Mouse (Mus musculus): Measurements from ENCODE around the gene Gm49320. TPM values are rescaled to one million over a fixed set of nuclear protein-coding genes. Genes with fewer than 3 reads are reported as not detected.

Gene Gm49320
- 0.59 and 1.00 TPM in 2 replicates for polyA plus RNA-seq (2014; fragmentation: Nextera tagmentation; extraction: Ambion mirVana)

DNA sequence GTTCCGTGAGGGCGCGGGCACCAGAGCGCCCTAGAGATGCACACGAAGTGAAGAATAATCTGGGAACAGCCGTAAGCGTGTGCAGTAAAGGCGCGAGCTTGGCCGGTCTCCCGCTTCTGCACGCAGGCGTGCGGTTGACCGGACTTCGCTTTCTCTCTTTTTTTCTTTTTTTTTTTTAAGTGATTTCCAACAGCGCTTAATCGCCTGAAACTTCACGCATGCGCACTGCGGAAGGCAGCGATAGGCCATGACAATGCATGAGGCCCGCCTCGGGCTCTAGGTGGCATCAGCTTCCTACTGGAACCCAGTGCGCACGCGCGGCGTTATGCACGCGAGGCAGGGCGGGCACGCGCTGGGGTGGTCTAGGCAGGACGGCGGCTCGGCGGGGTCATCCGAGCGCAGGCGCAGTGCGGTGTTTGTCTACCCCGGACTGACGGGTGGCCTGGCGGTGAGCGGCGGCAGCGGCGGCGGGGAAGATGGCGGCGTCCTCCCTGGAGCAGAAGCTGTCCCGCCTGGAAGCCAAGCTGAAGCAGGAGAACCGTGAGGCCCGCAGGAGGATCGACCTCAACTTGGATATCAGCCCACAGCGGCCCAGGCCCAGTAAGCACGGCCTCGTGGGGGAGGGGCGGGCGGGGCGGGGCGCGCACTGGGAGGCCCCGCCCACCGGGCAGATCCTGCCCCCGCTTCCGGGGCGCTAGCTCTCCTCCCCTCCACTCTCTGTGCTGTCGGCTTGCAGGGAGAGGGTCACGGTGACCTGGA lies at the start of gene Gm49320, which contains the start of gene Map2k7:
Gene Gm49320 (plus strand): TSS at position 432 of the 759 bp plus-strand sequence.
Gene Map2k7 (plus strand): TSS at position 307 of the 759 bp plus-strand sequence.
- Histone ChIP-seq H3K4me2 (peak within 1 kb of the TSS; percentile 88), H3K36me3 (ENCODE audit: control insufficient read depth, insufficient read depth, low read length) (peaks cover 5% of the 10 kb centered on the region; the same call in 1 of the 2 replicates), H3K9ac (ENCODE audit: low read length) (peak within 1 kb of the TSS; percentile 86), H3K4me3 (ENCODE audit: low read depth, low read length) (peak within 1 kb of the TSS; percentile 80), H3K27me3 (ENCODE audit: control insufficient read depth, insufficient read depth, low read length) (no peaks in the 10 kb centered on the region), H3K4me1 (ENCODE audit: control insufficient read depth, insufficient read depth, low read length) (peaks cover 16% of the 10 kb centered on the region), H3K9me3 (ENCODE audit: control insufficient read depth, low read length) (no peaks in the 10 kb centered on the region), H3K27ac (ENCODE audit: low read depth, low read length) (peak within 1 kb of the TSS; percentile 92)
- ATAC-seq (ENCODE audit: low FRiP score) = peak; percentile 95
- DNase-seq (ENCODE audit: low spot score, missing footprints) = peak; percentile 100
- under 1% methylated on average over 66 of the region's 71 CpGs for WGBS

DNA sequence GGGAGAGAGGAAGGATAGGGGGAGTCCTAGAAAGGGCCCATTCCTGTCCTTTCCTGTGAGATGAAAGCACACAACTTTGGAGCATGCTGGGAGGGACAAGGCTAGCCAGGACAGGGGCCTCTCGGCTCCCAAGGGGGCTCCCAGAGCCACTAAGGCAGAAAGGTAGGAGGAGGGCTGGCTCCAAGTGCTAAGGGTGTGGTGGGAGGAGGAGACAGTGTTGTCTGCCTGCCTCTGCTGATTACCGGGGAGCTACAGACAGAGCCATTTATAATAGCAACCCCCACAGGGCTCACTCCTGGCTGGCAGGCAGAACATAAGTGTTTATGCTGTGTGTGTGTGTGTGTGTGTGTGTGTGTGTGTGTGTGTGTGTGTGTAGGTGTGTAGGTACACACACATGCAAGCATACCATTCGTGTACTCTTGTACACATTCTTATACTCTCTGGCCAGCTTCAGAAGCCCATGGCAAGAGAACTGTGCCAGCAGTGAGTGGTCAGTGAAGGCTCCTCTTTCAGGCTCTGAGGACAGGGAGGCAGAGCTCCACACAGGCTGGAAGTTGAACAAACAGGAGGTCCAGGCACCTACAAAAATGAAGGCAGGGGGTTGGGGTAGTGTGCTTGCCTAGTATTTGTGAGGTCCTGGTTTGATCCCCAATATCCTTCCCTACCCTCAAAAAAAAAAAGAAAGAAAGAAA lies 49.5 kb upstream of the Gm49320 start:
- Histone ChIP-seq H3K4me2 (no peak overlapping the region), H3K9ac (ENCODE audit: low read length) (no peak overlapping the region), H3K36me3 (ENCODE audit: control insufficient read depth, insufficient read depth, low read length) (peaks cover 3% of the 10 kb centered on the region), H3K27me3 (ENCODE audit: control insufficient read depth, insufficient read depth, low read length) (no peaks in the 10 kb centered on the region), H3K4me3 (ENCODE audit: low read depth, low read length) (no peak overlapping the region), H3K27ac (ENCODE audit: low read depth, low read length) (no peak overlapping the region), H3K9me3 (ENCODE audit: control insufficient read depth, low read length) (no peaks in the 10 kb centered on the region), H3K4me1 (ENCODE audit: control insufficient read depth, insufficient read depth, low read length) (peaks cover 14% of the 10 kb centered on the region)
- peak; percentile 64 for DNase-seq (ENCODE audit: low spot score, missing footprints)
- ATAC-seq (ENCODE audit: low FRiP score) = no peak
- WGBS = 33% methylated on average over 3 of the region's 3 CpGs

DNA sequence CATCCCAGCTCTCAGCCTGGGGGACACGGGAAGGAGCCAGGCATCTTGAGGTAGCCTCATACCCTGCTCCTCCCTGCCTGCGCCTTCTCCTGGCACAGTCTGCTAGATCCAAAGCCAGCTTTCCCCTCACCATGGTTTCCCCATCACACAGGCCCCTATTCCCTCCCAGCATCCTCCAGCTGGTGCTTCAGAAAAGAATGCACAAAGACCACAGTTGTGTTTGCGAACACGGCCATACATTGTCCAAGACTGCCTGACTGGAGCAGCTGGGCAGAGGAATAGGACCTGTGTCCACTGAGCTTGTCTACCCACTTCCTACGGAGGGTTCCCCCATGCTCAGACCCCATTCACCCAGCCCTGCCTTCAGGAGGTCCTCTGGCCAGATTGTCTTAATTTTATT lies 46.4 kb upstream of the Gm49320 start:
- Histone ChIP-seq H3K4me3 (ENCODE audit: low read depth, low read length) (no peak overlapping the region), H3K27me3 (ENCODE audit: control insufficient read depth, insufficient read depth, low read length) (no peaks in the 10 kb centered on the region), H3K9ac (ENCODE audit: low read length) (peak overlapping the region; percentile 44), H3K27ac (ENCODE audit: low read depth, low read length) (peak overlapping the region; percentile 57), H3K4me2 (no peak overlapping the region), H3K4me1 (ENCODE audit: control insufficient read depth, insufficient read depth, low read length) (peaks cover 14% of the 10 kb centered on the region), H3K9me3 (ENCODE audit: control insufficient read depth, low read length) (no peaks in the 10 kb centered on the region), H3K36me3 (ENCODE audit: control insufficient read depth, insufficient read depth, low read length) (peaks cover under 1% of the 10 kb centered on the region; the same call in 1 of the 2 replicates)
- peak; percentile 87 for DNase-seq (ENCODE audit: low spot score, missing footprints)
- 50% methylated on average over 5 of the region's 5 CpGs for WGBS
- ATAC-seq (ENCODE audit: low FRiP score) = peak; percentile 40; the same call in 1 of the 2 replicates

DNA sequence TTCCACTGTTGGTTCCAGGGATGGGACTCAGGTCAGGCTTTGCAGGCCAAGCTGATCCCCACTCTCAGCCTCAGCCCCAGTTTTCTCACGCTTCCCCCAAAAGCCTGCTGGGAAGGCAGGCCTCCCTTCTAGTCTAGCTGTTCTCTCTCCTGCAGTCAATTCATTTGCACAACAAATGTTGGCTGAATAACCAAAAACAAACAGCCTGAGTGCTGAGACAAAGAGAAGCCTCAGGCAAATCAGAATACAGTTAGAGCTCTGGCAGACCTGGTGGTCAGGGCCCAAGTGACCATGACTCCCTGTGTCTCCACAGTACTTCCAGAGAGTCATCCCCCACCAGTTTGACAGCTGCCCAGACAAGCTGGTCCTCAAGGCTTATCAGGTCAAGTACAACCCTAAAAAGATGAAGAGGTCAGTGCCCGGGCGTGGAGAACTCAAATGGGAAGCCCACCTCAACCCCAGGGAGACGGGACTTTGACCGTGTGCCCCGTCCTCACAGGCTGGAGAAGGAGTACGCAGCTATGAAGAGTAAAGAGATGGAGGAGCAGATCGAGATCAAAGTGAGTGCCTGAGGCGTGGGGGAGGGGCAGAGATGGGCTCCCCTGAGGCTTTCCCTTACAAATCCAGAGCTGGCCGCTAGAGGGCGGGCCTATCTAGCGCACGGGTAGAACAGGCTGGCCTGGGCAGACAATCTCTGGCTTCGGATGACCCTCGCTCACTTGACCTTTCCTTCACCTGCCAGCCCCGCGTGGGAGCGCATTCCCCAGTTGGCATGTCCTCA lies 45.7 kb upstream of the Gm49320 start:
- peak; percentile 99 for DNase-seq (ENCODE audit: low spot score, missing footprints)
- Histone ChIP-seq H3K27me3 (ENCODE audit: control insufficient read depth, insufficient read depth, low read length) (no peaks in the 10 kb centered on the region), H3K4me3 (ENCODE audit: low read depth, low read length) (no peak overlapping the region), H3K4me1 (ENCODE audit: control insufficient read depth, insufficient read depth, low read length) (peaks cover 14% of the 10 kb centered on the region), H3K9ac (ENCODE audit: low read length) (peak overlapping the region; percentile 44), H3K27ac (ENCODE audit: low read depth, low read length) (peak overlapping the region; percentile 57), H3K36me3 (ENCODE audit: control insufficient read depth, insufficient read depth, low read length) (no peaks in the 10 kb centered on the region), H3K9me3 (ENCODE audit: control insufficient read depth, low read length) (no peaks in the 10 kb centered on the region), H3K4me2 (peak overlapping the region; percentile 16; the same call in 1 of the 2 replicates)
- WGBS = 3% methylated on average over 18 of the region's 18 CpGs
- peak; percentile 93 for ATAC-seq (ENCODE audit: low FRiP score)

DNA sequence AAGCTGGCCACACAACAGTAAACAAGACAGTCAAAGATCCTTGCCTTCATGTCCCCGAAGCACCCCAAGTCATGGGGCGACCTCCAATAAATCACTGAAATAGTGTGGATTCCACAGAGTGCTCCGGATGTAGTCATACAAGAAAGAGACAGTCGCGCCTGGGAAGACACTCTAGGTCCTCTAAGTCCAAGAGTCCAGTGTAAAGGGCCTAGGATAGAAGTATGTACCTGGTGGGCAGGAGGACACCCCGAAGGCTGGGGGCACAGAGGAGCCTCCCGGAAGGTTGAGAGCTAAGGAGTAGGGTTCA lies 45.1 kb upstream of the Gm49320 start:
- Histone ChIP-seq H3K4me1 (ENCODE audit: control insufficient read depth, insufficient read depth, low read length) (peaks cover 14% of the 10 kb centered on the region), H3K9me3 (ENCODE audit: control insufficient read depth, low read length) (no peaks in the 10 kb centered on the region), H3K27ac (ENCODE audit: low read depth, low read length) (no peak overlapping the region), H3K36me3 (ENCODE audit: control insufficient read depth, insufficient read depth, low read length) (no peaks in the 10 kb centered on the region), H3K27me3 (ENCODE audit: control insufficient read depth, insufficient read depth, low read length) (no peaks in the 10 kb centered on the region), H3K4me2 (no peak overlapping the region), H3K4me3 (ENCODE audit: low read depth, low read length) (no peak overlapping the region), H3K9ac (ENCODE audit: low read length) (no peak overlapping the region)
- 58% methylated on average over 7 of the region's 7 CpGs for WGBS
- no peak; the same call in none of the 2 replicates for ATAC-seq (ENCODE audit: low FRiP score)
- no peak for DNase-seq (ENCODE audit: low spot score, missing footprints)

DNA sequence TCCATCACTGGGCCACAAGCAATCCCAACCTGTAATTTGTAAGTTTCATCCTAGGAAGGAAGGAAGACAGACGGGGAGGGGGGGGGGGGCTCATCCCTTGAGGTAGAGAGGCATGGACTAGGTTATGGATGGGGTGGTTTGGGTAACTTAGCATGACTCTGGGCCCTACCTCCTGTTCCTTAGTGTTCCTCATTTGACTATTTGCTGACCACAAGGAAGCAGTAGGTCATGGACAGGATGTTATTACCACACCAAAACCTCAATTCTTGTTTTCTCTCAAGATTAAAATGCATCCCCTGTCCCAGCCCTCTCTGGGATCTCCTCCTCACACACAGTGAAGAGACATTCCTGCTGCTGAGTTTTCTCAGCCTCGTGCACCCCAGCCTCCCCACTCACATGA lies 37.3 kb upstream of the Gm49320 start:
- WGBS = 56% methylated on average over 2 of the region's 2 CpGs
- H3K9me3 ChIP-seq (ENCODE audit: control insufficient read depth, low read length) = no peaks in the 10 kb centered on the region
- peaks cover 21% of the 10 kb centered on the region for H3K27me3 ChIP-seq (ENCODE audit: control insufficient read depth, insufficient read depth, low read length)
- H3K9ac ChIP-seq (ENCODE audit: low read length) = no peak overlapping the region
- H3K4me1 ChIP-seq (ENCODE audit: control insufficient read depth, insufficient read depth, low read length) = peaks cover 1% of the 10 kb centered on the region; the same call in 1 of the 2 replicates
- no peaks in the 10 kb centered on the region for H3K36me3 ChIP-seq (ENCODE audit: control insufficient read depth, insufficient read depth, low read length)
- no peak overlapping the region for H3K27ac ChIP-seq (ENCODE audit: low read depth, low read length)
- H3K4me2 ChIP-seq = no peak overlapping the region
- no peak overlapping the region for H3K4me3 ChIP-seq (ENCODE audit: low read depth, low read length)
- peak; percentile 41 for DNase-seq (ENCODE audit: low spot score, missing footprints)
- ATAC-seq (ENCODE audit: low FRiP score) = no peak

DNA sequence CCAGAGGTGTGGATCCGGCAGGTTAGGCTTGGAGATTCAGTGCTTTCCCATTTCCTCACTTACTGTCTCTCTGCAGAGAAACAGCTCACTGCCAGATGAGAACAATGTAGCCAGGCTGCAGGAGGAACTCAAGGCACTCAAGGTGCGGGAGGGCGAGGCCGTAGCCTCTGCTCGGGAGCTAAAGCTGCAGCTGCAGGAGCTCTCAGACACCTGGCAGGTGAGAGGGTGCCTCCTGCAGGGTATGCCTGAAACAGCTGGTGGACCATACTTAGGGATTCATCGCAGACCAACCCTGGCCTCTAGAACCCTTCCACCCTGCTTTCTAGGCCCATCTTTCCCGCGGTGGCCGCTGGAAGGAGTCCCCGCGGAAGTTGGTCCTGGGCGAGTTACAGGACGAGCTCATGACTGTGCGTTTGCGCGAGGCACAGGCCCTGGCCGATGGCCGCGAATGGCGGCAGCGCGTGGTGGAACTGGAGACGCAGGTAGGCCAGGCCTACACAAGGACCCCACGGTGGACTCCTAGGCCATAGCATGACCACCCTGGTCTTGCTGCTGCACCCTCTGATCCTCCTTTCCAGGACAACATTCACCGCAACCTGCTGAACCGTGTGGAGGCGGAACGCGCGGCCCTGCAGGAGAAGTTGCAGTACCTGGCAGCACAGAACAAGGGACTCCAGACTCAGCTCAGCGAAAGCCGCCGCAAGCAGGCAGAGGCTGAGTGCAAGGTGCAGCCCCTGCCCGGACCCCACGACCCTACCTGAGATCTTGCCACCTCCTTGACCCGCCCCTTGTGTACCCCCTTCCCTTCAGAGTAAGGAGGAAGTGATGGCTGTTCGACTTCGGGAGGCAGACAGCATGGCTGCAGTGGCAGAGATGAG lies 33.2 kb upstream of the Gm49320 start:
- Histone ChIP-seq H3K4me1 (ENCODE audit: control insufficient read depth, insufficient read depth, low read length) (peaks cover 5% of the 10 kb centered on the region; the same call in 1 of the 2 replicates), H3K27ac (ENCODE audit: low read depth, low read length) (no peak overlapping the region), H3K9ac (ENCODE audit: low read length) (no peak overlapping the region), H3K9me3 (ENCODE audit: control insufficient read depth, low read length) (no peaks in the 10 kb centered on the region), H3K36me3 (ENCODE audit: control insufficient read depth, insufficient read depth, low read length) (peaks cover 8% of the 10 kb centered on the region; the same call in 1 of the 2 replicates), H3K4me2 (no peak overlapping the region), H3K27me3 (ENCODE audit: control insufficient read depth, insufficient read depth, low read length) (peaks cover 34% of the 10 kb centered on the region), H3K4me3 (ENCODE audit: low read depth, low read length) (no peak overlapping the region)
- WGBS = 12% methylated on average over 38 of the region's 38 CpGs
- ATAC-seq (ENCODE audit: low FRiP score) = no peak
- peak; percentile 81 for DNase-seq (ENCODE audit: low spot score, missing footprints)
